Mouse (Mus musculus): ENCODE data around the gene Zfp433.
"Not testable (repeated sequence)": the region's sequence is repeated elsewhere in the genome, so short reads cannot be mapped to it uniquely, and the experiment has no call there.

Gene Zfp433

DNA sequence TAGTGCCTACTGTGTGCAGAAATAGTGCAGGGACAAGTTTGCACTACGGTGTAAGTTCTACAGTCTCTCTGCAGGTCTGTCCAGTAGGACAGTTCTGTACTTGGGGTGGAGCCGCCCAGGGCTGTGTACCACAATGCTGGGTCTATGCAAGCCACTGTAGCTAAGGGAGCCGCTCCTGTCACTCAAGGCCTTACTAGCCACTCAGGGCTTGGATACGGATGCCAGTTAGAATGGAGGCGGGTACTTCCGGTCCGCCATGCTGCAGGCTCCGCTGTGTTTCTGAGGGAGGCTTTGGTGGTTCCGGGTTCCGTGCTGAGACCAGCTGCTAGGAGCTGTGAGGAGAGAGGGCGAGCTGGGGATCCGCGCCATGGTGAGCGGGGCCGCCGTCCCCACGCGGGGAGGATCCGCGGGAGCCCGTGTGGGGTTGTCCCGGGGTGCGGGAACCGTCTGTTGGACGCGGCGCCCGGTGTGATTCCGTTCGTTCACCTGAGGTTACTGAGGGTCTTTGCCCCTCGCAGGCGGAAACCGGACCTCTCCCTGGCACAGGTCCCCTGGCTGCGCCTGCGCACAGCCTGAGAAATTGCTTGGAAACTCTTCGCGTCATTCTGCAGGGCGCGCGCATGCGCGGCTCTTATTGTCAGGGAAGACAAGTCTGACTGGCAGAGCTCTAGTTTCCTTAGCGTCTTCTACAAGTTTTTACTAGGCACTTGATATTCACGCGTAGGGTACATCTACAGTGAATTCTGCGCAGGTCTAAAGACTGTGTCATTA is at the start of gene Zfp433:
TSS of gene Zfp433 (plus strand) at position 295 of the 771 bp plus-strand sequence.
- DNase-seq (ENCODE audit: low read depth) = not testable (repeated sequence)

DNA sequence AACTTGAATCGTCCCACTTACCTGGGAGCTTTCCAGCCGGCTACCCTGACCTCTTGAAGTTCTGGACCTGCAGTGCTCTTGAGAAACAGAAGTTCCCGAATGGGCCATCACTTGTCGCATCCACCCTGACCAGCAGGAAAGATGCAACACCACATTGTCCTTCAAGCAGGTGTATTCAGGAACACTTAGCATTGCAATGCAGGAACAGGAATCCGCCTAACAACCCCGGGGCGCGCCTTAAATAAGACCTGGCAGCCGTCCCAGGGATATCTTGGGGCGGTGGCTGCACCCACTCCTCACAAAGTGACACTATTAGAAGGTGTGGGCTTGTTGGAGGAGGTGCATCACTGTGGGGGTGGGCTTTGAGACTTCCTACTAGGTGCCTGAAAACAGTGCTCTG is 49.4 kb upstream of the Zfp433 start:
- DNase-seq (ENCODE audit: low read depth) = no peak

DNA sequence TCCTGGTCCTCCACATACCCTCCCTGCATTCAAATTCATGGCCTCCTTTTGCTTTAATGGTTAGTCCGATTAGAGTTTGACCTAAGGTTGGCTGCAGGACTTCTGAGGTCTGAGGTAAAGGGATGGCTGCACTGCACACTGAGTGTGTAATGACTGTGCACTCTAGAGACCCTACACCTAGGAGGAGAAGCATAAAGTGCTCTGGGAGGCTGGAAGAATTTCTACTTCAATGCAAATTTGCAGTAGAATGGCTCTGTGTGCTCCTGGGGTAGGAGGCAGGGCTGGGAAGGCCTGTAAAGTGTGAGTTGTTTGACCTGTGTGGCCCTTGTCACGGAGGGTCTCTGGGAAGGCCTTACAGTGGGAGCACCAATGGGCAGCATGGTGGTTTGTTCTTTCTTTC is 48.5 kb upstream of the Zfp433 start:
- no peak for DNase-seq (ENCODE audit: low read depth)

DNA sequence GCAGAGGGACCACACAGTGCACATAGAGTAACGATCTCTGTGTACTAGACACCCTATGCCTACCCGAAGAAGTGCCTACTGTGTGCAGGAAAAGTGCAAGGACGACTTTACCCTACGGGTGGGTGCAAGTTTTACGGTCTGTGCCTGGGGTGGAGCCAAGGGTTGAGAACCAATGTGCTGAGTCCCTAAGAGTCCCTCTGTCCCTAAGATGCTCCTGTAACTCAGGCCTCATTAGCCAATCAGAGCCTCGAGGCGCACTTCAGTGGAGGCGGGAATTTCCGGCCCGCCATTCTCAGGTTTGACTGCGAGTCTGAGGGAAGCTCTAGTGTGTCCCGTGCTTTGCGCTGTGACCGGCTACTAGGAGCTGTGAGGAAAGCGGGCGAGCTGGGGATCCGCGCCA is 17.5 kb upstream of the Zfp433 start:
- DNase-seq (ENCODE audit: low read depth) = not testable (repeated sequence)

DNA sequence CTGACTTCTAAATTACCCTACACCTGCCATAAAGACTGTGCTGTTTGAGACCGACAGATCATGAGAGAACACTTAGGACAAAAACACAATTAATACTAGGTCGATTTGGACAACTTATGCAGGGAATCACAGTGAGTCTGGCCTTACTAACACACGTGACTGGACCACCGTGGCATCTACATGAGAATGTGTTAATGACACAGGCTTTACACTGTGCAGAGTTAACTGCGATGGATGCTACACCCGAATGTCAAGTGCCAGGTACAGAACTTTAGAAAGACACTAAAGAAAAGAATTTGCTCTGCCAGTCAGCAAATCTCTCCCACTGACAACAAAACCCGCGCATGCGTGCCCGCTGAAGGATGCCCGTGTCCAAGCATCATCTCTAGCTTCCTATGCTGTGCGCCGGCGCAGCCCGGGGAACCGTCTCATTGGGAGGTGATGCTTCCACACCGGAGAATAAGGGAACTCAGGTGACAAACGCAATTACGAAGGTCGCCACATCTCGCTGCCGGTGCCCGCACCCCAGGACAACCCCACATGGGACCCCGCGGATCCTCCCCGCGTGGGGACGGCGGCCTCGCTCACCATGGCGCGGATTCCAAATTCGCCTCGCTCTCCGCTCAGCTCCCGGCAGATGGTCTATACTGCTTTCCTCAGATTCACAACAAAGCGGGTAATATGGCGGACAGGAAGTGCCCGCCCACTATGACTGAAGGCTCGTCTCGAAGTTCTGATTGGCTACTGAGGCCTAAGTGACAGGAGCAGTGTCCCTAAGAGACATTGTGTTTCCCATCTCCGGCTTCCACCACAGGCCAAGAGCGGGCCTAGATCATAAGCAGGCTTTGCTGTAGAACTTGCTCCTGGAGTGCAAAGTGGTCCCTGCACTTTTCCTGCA is 66.1 kb downstream of the Zfp433 start, which contains the start of gene Gm3055:
TSS of gene Gm3055 (minus strand) at position 656 of the 898 bp plus-strand sequence.
- DNase-seq (ENCODE audit: low read depth) = not testable (repeated sequence)

- DNase-seq (ENCODE audit: low read depth) = not testable (repeated sequence)
Measured at GRCm38 (mm10) chr10:81771404-81771777, 66.8 kb downstream of the Zfp433 start.

All from NIH3T3 (cell line).